Mouse (Mus musculus) kidney, postnatal 25 days (tissue): ENCODE measurements around the gene Prkcb.

Experiments
- DNase-seq, 2 experiments: peaks; one replicate each; pipeline ENCODE4 v3.0.0; 2021; ENCODE audit warnings: mixed read lengths in 2 of 2

Gene Prkcb

DNA sequence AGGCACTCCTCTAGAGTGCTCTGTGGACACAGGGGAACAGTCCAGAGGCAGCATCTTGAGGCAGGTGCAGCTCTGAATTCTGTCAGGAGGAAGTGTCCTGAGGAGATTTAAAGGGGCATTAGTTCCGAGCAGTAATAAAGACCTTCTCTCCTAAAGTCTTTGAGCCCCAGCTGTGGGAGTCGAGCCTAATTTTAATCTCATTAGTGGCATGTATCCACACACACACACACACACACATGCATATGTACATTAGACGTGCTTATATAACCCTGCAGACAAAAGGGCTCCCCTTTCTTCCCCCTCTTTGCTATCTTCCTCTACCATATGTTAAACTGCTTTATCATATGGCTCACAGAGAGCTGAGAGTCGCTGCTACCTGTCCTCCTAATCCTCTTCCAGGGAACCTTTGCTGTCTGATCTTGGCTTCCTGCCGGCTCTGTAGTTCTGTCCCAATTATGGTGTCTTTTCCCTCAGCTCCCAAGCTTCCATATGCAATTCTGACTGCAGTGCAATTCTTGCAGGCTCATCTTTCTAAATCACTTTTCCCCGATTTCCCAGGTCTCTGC lies 268.1 kb downstream of the Prkcb start:
- no peak for DNase-seq

DNA sequence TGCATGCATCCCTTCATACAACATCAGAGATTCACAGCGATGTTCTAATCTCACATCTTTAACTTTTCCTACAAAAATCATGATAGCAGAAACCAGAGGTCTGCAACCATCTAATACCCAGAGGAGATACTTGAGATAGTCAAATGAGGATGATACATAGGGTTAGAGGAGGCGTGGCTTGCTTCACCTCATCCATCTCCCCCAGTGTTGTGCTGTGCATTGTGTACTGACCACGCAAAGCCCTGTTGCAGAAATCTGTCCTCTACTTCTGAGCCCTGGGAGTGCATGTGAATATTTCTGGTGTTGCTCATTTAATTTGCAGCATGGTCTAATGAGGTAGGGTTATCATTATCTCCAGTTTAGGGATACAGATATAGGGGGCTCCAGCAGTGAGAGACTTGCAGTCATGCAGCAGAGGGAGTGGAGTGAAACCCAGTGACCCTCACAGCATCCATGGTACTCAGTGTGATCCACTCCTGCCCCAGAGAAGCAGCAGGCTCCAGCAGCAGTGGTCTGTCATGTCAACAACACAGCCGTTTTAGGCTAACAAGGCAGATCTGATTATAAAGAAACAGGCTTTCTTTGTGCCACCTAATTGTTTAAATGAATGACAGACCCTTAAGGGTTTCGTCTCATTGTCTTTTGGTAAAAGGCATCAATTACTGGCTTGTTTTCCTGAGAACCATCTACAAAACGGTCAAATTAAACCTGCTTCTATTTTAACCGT lies 269.7 kb downstream of the Prkcb start:
- no peak for DNase-seq

DNA sequence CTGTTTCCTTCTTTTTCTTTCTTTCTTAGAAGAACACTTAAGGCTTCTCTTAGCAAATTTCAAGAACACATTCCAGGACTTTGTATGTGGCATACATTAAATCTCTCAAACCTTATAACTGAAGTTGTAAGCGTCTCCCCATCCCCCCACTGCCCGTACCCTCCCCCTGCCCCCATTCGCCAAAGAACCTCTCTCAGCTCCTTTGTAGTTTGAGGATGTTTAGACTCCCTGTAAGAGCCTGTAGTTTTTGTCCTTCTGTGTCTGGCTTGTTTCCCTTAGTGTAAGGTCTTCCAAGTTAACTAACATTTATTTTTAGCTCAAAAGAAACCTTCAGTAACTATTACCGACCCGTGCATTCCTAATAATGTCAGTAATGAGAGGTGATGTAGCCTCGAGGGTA lies 270.4 kb downstream of the Prkcb start:
- DNase-seq = no peak

DNA sequence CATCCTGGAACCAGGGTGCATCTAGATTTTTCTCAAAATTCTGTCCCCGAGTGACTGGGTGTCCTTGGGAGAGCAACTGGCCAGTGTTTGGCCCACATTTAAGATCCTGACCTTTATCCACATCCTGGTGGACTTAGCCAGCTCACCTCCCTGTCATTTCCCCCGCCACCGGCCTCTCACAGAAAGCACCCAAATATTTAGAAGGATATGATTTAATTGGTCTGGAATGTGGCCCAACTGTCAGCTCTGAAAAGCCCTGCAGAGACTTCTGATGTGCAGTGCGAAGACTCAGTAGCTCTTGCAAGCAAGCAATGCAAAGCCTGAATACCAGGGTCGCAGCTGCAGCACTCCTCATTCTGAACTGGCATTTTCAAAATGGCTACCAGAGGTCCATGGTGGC lies 274.0 kb downstream of the Prkcb start:
- DNase-seq = no peak

DNA sequence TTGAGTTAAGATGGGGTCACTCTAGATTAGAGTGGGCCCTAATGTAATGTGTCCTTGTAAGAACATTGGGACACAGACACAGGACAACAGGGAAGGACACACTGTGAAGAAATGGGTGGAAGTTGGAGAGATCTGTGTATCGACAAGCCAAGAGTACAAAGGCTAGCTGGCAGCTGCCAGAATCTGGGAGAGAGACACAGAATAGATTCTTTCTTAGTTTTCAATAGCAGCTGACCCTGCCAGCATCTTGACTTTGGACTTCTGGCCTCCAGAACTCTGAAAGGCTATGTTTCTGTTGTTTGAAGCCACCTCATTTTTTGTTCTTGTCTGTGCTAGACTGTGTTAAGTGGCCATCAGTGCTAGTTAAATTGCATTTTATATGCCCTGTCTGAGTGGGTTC lies 276.8 kb downstream of the Prkcb start:
- DNase-seq = no peak

DNA sequence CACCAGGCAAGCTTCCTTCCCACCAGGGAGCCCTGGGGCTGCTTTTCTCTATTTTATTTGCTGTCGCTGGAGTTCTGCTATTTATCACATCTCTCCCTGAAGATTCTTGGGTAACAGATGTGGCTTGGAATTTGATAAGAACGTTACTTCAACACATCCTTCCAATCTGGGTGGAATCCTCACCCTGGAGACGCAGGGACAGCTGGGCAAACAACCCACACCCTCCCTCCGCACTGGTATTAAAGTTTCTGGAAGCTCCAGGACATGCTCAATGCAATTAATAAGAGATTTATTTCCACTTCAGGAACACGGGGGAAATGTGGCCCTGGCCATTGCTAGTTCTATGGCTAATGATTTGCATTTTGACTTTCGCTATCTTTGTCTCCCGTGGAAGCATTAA lies 277.5 kb downstream of the Prkcb start:
- no peak for DNase-seq

DNA sequence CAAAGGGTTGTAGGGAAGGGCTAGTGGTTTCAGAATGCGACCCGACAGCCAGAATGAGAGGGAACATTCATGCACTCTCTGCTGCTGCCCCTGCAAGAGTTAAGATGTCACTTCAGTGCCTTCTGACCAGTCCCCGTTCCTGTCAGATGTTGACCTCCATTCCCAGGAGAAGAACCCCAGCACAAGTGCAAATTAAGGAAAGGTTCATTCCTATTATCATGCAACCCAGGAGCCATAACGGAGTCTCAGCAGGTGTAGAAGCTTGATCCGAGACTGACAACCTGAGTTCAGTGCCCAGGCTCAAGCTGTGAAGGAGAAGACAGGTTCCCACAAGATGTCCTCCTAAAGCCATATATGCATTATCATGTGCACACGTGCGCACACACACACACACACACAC lies 280.2 kb downstream of the Prkcb start:
- no peak for DNase-seq

DNA sequence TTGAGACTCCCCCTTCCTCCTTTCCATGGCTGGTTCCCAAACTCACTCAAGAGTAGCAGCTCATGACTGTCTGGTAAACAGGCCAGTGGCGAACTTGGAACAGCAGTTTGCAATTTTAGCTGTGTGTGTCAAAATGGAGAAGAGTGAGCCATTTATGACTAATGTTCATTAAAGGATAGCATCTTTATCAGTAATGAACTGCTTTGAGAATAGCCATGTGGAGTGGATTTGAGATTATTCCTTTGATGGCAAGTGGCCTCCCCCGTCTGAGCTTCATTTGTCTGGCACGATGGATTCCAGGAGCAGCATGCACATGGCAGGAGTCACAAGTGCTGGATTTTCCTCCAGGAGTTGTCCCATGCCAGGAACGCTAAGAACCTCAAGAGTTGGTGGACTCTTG lies 281.9 kb downstream of the Prkcb start:
- DNase-seq = no peak

DNA sequence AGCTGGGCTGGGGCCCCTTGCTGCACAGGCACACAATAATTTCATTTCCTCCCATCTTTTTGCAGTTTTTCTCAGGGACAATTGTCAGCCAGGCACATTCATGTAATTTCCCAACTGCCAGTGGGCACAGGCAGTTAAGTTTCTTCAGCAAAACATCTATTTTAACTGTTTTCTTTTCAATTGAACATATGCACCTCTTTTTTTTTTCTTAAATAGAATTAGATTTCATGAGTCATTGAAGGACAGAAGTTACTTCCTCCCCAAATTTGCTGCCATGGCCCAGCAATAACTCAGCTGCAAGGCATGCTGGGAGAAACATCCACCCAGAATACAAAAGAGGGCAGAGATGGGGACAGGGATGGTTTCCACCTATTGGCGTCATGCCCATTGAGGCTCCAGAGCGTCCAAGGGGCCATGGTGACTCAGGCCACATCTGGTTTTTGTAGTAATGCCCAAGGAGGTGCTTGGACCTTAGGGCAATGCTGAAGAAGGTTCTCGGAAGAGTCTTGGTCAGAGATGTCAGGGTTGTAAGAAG lies 284.6 kb downstream of the Prkcb start:
- DNase-seq = no peak

DNA sequence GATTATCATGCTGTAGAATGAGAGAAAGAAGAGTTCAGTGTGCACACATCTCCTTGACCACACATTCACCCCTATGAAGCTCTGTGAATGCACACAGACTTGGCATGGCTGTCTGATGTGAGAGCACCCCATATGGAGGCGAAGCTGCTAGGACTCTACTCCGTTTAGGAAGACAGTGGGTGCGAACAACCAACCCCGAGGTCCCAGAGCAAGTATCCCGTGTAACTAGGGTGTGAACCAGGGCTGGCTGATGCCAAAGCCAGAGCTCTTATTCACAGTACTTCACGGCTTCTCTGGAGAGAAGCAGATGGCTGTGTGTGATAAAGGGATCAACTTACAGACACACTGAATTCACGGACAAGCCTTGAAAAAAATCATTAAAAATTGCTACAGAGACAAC lies 285.9 kb downstream of the Prkcb start:
- no peak for DNase-seq

DNA sequence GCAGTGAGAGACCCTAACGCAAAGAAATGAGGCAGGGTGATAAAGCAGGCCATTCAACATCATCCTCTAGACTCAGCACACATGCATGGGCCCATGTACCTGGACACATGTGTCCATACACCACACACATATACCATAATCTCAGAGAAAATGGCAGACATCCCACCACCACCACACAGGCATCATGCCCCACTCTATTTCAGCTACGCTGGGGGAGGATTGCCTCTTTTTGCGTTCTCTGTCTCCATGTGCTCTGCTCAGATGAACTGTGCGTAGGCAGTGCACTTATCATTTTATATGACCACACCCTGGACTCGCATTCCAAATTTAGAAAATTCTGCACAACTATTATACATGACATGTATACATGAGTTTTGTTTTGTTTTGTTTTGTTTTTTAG lies 286.5 kb downstream of the Prkcb start:
- no peak for DNase-seq

DNA sequence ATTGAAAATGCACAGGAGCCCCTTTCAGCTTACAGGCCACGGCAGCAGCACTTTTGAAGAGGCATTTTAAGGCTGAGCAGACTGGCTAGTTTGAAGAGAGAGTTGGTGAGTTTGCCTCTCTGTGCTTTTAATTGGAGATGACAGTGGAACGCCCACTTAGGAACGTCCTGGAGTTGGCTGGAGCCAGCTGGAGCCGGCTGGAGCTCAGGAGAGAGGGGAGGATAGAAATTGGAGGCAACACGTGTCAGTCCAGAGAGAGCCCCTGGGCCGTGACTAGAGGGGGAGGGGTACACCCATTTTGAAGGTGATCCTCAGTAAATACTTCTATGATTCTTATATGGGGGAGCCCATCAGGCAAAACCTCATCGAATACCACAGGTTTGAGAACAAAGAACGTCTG lies 287.0 kb downstream of the Prkcb start:
- DNase-seq = no peak

DNA sequence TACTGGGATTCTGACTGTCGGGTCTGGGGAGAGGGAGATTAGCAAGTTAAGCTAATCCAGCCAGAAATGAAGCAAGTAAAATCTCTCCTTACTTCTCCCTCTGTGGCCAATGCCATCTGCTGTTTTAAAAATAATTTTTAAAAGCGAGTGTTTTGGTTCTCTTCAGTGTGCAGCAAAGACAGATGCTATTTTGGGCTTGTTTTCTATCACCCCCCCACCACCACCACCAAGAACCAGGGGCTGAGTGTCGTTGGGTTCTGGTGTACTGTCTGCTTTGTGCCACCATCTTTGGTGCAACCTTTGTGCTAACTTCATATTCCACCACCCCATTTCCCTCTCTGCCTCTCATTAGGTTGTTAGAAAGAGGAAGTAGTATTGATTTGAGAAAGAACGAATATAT lies 289.0 kb downstream of the Prkcb start:
- no peak for DNase-seq

DNA sequence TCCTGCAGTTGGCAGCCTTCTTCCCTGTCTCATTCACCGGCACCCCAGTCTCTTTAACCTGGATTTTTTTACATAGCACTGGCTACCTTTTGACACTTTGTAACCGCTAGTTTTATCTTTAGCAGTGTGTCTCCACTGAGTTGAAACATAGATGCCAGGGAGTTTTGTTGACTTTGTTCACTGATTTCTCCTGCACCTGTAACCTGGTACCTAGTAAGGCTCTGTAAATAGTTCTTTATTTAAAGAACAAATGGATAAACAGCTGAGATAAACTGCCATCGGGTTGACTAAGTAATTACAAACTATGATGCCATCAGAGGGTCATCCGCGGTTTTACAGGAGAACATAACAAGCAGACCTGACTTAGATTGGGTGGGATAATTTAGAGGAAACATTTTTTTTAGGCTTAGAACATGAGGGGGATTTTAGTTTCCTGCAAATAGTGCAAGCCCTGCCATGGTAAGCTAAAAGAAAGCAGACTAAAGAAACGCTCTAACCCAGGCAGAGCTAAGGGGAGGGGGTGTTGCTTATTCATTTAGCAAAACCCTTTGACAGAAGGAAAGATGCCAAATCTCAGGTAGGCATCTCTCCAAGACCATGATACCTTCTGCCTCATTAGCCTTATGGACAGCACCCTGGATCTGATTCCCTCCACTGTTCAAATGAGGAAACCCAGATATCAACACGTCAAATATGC lies 291.1 kb downstream of the Prkcb start:
- no peak for DNase-seq

DNA sequence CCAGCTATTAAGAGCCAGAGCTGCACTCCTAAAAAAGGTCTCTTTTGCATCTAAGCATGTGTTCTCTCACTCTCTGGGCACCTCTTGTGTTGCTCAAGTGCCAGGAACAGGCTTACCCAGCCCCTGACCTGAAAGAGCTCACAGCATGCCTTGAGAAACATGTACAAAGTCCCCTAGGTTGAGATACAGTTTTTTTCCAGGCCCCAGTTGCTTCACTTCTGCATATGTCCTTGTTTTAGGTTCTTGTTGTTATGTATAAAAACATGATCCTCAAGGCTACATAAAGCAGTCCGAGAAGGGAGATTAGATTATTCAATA lies 291.6 kb downstream of the Prkcb start:
- no peak for DNase-seq

DNA sequence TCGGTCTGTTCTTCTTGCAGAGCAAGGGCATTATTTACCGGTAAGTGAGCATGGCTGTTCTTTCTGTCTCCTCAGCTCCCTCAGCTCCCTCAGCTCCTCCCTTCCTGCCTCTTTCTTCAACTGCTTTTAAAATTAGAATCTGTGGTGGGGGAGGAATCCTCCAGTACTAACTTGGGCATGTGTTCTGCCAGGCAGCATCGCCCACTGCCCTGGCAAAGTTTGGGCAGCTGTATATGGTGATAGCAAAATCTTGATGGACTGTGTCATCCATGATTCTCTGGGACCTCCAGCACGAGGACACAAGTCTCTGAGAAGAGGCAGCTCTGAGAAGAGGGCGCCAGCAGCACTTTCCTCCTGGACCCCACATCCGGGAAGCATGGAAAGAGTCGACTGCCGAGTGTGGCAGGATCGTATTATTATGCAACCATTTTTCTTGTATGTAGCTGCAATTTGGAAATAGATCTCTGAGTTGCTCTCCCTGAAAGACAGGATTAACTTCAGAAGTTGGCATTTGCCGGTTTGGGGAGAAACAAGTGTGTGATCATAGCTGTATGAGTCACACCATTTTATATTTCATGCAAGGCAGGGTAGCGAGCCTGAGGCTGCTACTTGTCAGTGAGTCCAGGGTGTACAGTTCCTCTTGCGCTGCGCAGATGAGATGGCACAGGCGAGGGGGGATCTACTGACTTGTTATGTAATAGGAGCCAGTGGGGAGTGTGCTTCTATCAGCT lies 296.0 kb downstream of the Prkcb start:
- DNase-seq = no peak

DNA sequence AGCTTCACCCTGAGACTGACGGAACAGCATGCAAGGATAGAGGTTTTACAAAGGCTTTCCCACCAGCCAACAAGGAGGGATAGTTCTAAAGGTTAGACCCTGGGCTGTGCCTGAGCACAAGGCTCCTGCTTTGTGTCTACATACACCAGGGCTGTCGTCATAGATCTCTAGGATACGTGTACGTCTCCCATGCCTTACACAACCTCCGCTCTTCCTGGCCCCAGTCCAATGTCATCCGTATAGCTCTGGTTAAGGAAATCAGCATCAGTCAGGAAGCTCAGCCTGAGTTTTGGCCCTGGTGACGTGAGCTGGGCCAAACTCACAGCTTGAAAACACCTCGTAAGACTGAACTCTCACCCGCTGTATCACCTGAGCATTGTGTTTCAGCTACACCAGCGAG lies 307.3 kb downstream of the Prkcb start:
- DNase-seq = no peak

DNA sequence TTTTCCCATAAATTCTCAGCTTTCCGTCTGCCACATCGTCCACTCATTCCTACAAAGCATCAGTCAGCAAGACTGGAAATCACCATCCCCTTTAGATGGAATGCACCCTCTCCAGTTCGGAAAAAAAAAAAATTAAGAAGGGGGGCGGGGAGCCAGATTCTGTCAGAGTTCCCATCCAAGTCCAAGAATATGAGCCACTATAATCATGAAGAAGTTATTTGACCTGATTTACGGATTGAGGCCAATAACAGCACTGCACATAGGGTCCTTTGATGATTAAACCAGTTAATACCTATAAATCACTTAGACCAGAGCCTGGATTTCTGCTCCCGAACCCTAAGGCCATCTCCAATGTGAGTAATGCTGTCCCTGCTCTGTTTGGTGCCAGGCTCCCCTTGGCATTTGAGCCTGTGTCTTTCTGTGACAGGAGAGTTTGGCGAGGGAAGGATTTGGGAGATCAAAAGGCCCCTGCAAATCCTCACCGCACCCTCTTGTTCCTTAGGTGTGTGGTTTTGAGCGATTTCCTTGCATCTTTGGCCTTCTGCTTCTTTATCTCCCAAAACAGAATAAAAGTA lies 308.1 kb downstream of the Prkcb start:
- no peak for DNase-seq

DNA sequence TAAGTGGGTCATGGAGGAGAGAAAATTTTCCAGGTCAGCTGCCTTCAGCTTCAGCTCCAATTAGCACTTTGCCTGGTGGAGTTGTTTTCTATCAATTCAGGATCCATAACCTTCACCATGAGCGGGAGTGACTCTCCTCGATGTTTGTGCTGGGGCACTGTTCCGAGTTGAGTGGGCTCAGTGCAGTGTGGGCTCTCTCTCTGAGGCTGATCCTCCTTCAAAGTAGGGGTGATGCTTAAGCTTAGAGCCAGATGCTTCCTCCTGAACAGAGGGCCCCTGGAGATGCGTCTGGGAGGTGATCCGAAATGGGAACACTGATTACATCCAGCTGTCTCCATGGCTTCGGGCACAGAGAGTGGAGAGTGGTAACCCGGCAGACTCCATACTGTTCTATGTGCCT lies 308.8 kb downstream of the Prkcb start:
- DNase-seq = no peak

DNA sequence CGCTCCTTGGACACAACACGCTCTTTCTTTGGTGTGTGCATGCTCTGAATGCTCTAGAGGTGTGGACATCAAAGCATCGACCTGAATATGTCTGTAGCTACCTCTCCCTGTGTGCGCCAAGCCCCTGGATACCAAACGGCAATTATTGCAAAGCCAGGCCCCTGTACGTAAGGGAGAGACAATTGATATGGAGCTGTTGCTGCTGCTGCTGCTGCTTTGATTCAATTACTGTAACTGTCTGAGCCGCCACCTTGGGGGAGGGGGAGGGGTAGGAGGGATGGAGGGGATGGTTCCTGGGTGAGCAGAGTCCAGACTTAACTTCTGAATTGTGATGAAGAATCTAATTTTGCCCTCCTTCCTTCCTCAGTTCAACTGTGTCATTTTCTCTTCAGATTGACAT lies 312.3 kb downstream of the Prkcb start:
- DNase-seq = no peak

DNA sequence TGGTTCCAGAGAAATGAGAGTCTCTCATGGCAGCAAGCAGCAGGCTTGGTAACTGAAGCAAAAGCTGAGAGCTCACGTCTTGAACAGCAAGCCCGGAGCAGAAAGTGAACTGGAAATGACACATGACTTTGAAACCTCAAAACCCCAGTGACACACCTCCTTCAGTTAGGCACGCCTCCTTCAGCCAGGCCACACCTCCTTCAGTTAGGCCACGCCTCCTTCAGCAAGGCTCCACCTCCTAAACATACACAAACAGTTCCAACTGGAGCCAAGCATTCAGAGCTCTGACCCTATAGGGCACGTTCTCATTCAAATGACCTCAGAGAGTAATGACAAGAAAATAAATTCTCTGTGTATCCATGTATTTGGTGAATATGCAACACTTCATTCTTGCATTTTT lies 316.5 kb downstream of the Prkcb start:
- no peak for DNase-seq

DNA sequence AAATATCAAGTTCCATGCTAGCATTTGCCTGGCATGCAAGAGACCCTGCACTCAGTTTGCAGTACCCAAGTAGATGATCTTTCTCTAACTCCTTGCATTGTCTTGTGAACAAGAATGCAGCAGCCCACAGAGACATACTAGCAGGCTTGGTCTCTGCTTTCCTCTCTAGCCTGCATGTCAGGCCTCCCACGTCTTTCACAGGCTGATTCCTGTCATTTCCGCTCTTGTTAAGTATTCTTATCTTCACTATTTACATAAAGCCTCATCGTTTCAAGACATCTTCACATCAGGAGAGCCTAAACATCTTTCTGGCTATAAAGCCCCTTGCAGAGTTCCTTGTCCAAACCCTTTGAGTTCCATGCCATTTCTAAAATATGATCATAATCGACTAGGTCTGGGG lies 320.9 kb downstream of the Prkcb start:
- no peak for DNase-seq

DNA sequence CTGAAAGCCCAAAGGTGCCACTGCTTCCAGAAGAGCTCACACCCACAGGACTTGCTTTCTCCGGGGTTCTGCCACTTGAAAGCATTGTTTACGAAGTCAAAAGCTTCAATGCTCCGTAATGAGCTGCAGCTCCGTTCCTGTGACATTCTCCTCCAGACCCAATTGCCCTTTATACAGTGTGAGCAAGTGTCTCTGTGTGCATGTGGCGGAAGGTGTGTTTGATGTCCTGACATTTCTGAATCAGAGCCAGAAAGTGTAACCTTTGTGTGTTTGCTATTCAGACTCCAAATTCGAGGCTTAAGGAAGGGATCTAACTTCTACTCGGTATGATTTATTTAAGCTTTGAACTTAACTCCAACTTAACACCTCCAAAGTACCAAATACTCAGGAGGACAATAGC lies 321.6 kb downstream of the Prkcb start:
- no peak for DNase-seq
